Mouse (Mus musculus) brain, embryonic 14.5 days (tissue): ENCODE measurements at regions not wholly inside any gene's neighbourhood (a gene's known extent, or its start where the extent isn't known, plus 50 kb on each side); places are given as distances from the start of the nearest gene placed in this dataset.

Source experiments
- CTCF ChIP-seq: fragments of 200-500 bp; IDR thresholded peaks from 2 replicates; pipeline ENCODE4 v1.5.1; 2012; ENCODE audit warnings: inconsistent platforms, mild to moderate bottlenecking, moderate library complexity, borderline replicate concordance; ENCODE audit not compliant: insufficient read depth, insufficient read length; ENCODE audit errors: extremely low read depth
- POLR2A ChIP-seq: fragments of 200-500 bp; IDR thresholded peaks from 2 replicates; pipeline ENCODE4 v1.6.1; 2012; ENCODE audit warnings: mild to moderate bottlenecking, inconsistent platforms, borderline replicate concordance; ENCODE audit not compliant: poor library complexity, insufficient read depth, insufficient read length, severe bottlenecking; ENCODE audit errors: extremely low read depth

GRCm38 (mm10) chr16:30784949-30785348, 185.4 kb downstream of the Fam43a start:
- no peak for TF ChIP-seq CTCF
- TF ChIP-seq POLR2A, result no peak
